Mouse (Mus musculus): ENCODE results near the gene Utp11.
"Not testable (repeated sequence)": the region's sequence is repeated elsewhere in the genome, so short reads cannot be mapped to it uniquely, and the experiment has no call there.

Utp11 gene

GRCm38 (mm10) chr4:124693135-124693894 lies at the start of gene Utp11:
Gene Utp11, minus strand, starts transcription at chr4:124693600.
- DNase-seq: peak; percentile 87

- DNase-seq: no peak
These were observed 49.4 kb upstream of the Utp11 start for GRCm38 (mm10) chr4:124742839-124743238.

- DNase-seq: peak; percentile 81
These were observed 48.3 kb upstream of the Utp11 start, which contains the start of gene Inpp5b for GRCm38 (mm10) chr4:124741376-124742343. Gene Inpp5b, plus strand, starts transcription at chr4:124741850.

- DNase-seq: no peak
These were observed 45.4 kb upstream of the Utp11 start for GRCm38 (mm10) chr4:124738783-124739182.

GRCm38 (mm10) chr4:124738013-124738412 lies 44.6 kb upstream of the Utp11 start:
- no peak for DNase-seq

- no peak for DNase-seq
These were observed 44.1 kb upstream of the Utp11 start for GRCm38 (mm10) chr4:124737486-124737885.

GRCm38 (mm10) chr4:124736952-124737351 lies 43.6 kb upstream of the Utp11 start:
- DNase-seq: no peak

- no peak for DNase-seq
These were observed 32.7 kb upstream of the Utp11 start for GRCm38 (mm10) chr4:124726121-124726520.

- no peak for DNase-seq
These were observed 25.7 kb upstream of the Utp11 start for GRCm38 (mm10) chr4:124719101-124719500.

- DNase-seq: peak; percentile 97
These were observed 21.4 kb upstream of the Utp11 start, which contains the start of gene Sf3a3 for GRCm38 (mm10) chr4:124714545-124715481. Gene Sf3a3, plus strand, starts transcription at chr4:124714776.

- not testable (repeated sequence) for DNase-seq
These were observed 20.4 kb upstream of the Utp11 start for GRCm38 (mm10) chr4:124713850-124714249.

GRCm38 (mm10) chr4:124712618-124713017 lies 19.2 kb upstream of the Utp11 start:
- DNase-seq: no peak

- DNase-seq: peak; percentile 62
These were observed 17.4 kb upstream of the Utp11 start for GRCm38 (mm10) chr4:124710776-124711291.

GRCm38 (mm10) chr4:124709961-124710446 lies 16.6 kb upstream of the Utp11 start:
- DNase-seq: peak; percentile 25

GRCm38 (mm10) chr4:124708518-124709477 lies 15.4 kb upstream of the Utp11 start:
- peak; percentile 73 for DNase-seq

GRCm38 (mm10) chr4:124708200-124708517 lies 14.8 kb upstream of the Utp11 start:
- not testable (repeated sequence) for DNase-seq

- peak; percentile 41 for DNase-seq
These were observed 14.2 kb upstream of the Utp11 start for GRCm38 (mm10) chr4:124707381-124708199.

GRCm38 (mm10) chr4:124705661-124706269 lies 12.4 kb upstream of the Utp11 start:
- peak; percentile 9 for DNase-seq

GRCm38 (mm10) chr4:124704797-124705474 lies 11.5 kb upstream of the Utp11 start:
- DNase-seq: peak; percentile 50
